Mouse (Mus musculus) forebrain, embryonic 15.5 days (tissue): ENCODE results near the gene Zfp148. TPM values are rescaled to one million over a fixed set of nuclear protein-coding genes. Genes with fewer than 3 reads are reported as not detected.

Source experiments
- ATAC-seq: fragments of 200-750 bp; cut with Nextera tagmentation; replicated peaks from 2 replicates; pipeline ENCODE4 v1.8.0; 2017; ENCODE audit warnings: mild to moderate bottlenecking, moderate TSS enrichment, moderate library complexity
- H3K27ac ChIP-seq: fragments of 300-500 bp; sonication (generic); replicated peaks from 2 replicates; pipeline ENCODE4 v1.5.1; 2015; ENCODE audit warnings: mild to moderate bottlenecking, inconsistent platforms
- H3K27me3 ChIP-seq: fragments of 300-500 bp; sonication (generic); 2 replicates; pipeline ENCODE4 v1.6.1; 2015; ENCODE audit warnings: inconsistent platforms
- H3K36me3 ChIP-seq: fragments of 300-500 bp; sonication (generic); 2 replicates; pipeline ENCODE4 v1.6.1; 2015; ENCODE audit warnings: mild to moderate bottlenecking, inconsistent platforms
- H3K4me1 ChIP-seq: fragments of 300-500 bp; sonication (generic); 2 replicates; pipeline ENCODE4 v1.6.1; 2015; ENCODE audit warnings: inconsistent platforms
- H3K4me2 ChIP-seq: fragments of 300-500 bp; sonication (generic); replicated peaks from 2 replicates; pipeline ENCODE4 v1.6.1; 2015; ENCODE audit warnings: mild to moderate bottlenecking, inconsistent platforms
- H3K4me3 ChIP-seq: fragments of 300-500 bp; sonication (generic); 2 replicates; pipeline ENCODE4 v1.5.1; 2015; ENCODE audit warnings: mild to moderate bottlenecking, inconsistent platforms
- H3K9ac ChIP-seq: fragments of 300-500 bp; sonication (generic); replicated peaks from 2 replicates; pipeline ENCODE4 v1.6.1; 2015; ENCODE audit warnings: mild to moderate bottlenecking, inconsistent platforms
- H3K9me3 ChIP-seq: fragments of 300-500 bp; sonication (generic); 2 replicates; pipeline ENCODE4 v1.6.1; 2016; ENCODE audit warnings: inconsistent platforms
- WGBS: fragments of 180-500 bp; shearing (Covaris S2); methylation state at CpG from one replicate; pipeline ENCODE4 v1.1.7; 2015; ENCODE audit warnings: mixed read lengths; 5-methylcytosine and 5-hydroxymethylcytosine counted together
- polyA plus RNA-seq: library from polyadenylated mRNA; unstranded; fragments of >200 nt; fragmentation: Nextera tagmentation; extraction: Ambion mirVana; gene quantifications from 2 replicates; pipeline ENCODE4 v1.2.1, GENCODE M21; 2015

Gene Zfp148
- polyA plus RNA-seq, 1 experiment from 2014 or later, result 77.3 TPM

GRCm38 (mm10) chr16:33347134-33347533, 33.5 kb upstream of the Zfp148 start:
- Histone ChIP-seq H3K9me3 (no peaks in the 10 kb centered on the region), H3K36me3 (no peaks in the 10 kb centered on the region), H3K27me3 (no peaks in the 10 kb centered on the region), H3K4me1 (peaks cover 5% of the 10 kb centered on the region; the same call in 1 of the 2 replicates), H3K27ac (no peak overlapping the region), H3K9ac (no peak overlapping the region), H3K4me2 (no peak overlapping the region), H3K4me3 (no peak overlapping the region)
- WGBS, result 78% methylated on average over 5 of the region's 5 CpGs
- ATAC-seq, result no peak

GRCm38 (mm10) chr16:33357805-33358204, 22.8 kb upstream of the Zfp148 start:
- ATAC-seq, result no peak
- Histone ChIP-seq H3K4me3 (no peak overlapping the region), H3K36me3 (no peaks in the 10 kb centered on the region), H3K27ac (no peak overlapping the region), H3K9ac (no peak overlapping the region), H3K9me3 (no peaks in the 10 kb centered on the region), H3K4me2 (no peak overlapping the region), H3K27me3 (no peaks in the 10 kb centered on the region), H3K4me1 (no peaks in the 10 kb centered on the region)
- 92% methylated on average over 6 of the region's 6 CpGs for WGBS

- Histone ChIP-seq H3K27me3 (no peaks in the 10 kb centered on the region), H3K27ac (no peak overlapping the region), H3K9me3 (no peaks in the 10 kb centered on the region), H3K36me3 (no peaks in the 10 kb centered on the region), H3K4me3 (no peak overlapping the region), H3K4me1 (no peaks in the 10 kb centered on the region), H3K9ac (no peak overlapping the region), H3K4me2 (no peak overlapping the region)
- ATAC-seq, result no peak
- WGBS, result 84% methylated on average over 6 of the region's 6 CpGs
These were observed 14.9 kb upstream of the Zfp148 start for GRCm38 (mm10) chr16:33365772-33366171.

GRCm38 (mm10) chr16:33368632-33369031, 12.0 kb upstream of the Zfp148 start:
- ATAC-seq, result no peak
- no peak overlapping the region for H3K27ac ChIP-seq
- H3K4me2 ChIP-seq, result no peak overlapping the region
- no peaks in the 10 kb centered on the region for H3K9me3 ChIP-seq
- H3K36me3 ChIP-seq, result no peaks in the 10 kb centered on the region
- H3K4me1 ChIP-seq, result no peaks in the 10 kb centered on the region
- H3K9ac ChIP-seq, result no peak overlapping the region
- no peaks in the 10 kb centered on the region for H3K27me3 ChIP-seq
- 81% methylated on average over 3 of the region's 3 CpGs for WGBS
- no peak overlapping the region for H3K4me3 ChIP-seq

GRCm38 (mm10) chr16:33370836-33371235, 9.8 kb upstream of the Zfp148 start:
- no peak for ATAC-seq
- Histone ChIP-seq H3K9ac (no peak overlapping the region), H3K4me2 (no peak overlapping the region), H3K9me3 (no peaks in the 10 kb centered on the region), H3K36me3 (no peaks in the 10 kb centered on the region), H3K4me1 (no peaks in the 10 kb centered on the region), H3K27ac (no peak overlapping the region), H3K27me3 (no peaks in the 10 kb centered on the region), H3K4me3 (no peak overlapping the region)
- WGBS, result 64% methylated on average over 6 of the region's 6 CpGs

- no peak for ATAC-seq
- Histone ChIP-seq H3K4me2 (no peak overlapping the region), H3K27me3 (no peaks in the 10 kb centered on the region), H3K9ac (no peak overlapping the region), H3K4me3 (no peak overlapping the region), H3K27ac (no peak overlapping the region), H3K4me1 (no peaks in the 10 kb centered on the region), H3K36me3 (no peaks in the 10 kb centered on the region), H3K9me3 (no peaks in the 10 kb centered on the region)
- 74% methylated on average over 5 of the region's 5 CpGs for WGBS
These were observed 8.0 kb upstream of the Zfp148 start for GRCm38 (mm10) chr16:33372611-33373010.

GRCm38 (mm10) chr16:33373326-33373725, 7.3 kb upstream of the Zfp148 start:
- no peaks in the 10 kb centered on the region for H3K4me1 ChIP-seq
- no peak overlapping the region for H3K4me3 ChIP-seq
- H3K27ac ChIP-seq, result no peak overlapping the region
- H3K27me3 ChIP-seq, result no peaks in the 10 kb centered on the region
- ATAC-seq, result no peak
- no peak overlapping the region for H3K9ac ChIP-seq
- WGBS, result 100% methylated on average over 2 of the region's 2 CpGs
- no peaks in the 10 kb centered on the region for H3K36me3 ChIP-seq
- H3K4me2 ChIP-seq, result no peak overlapping the region
- H3K9me3 ChIP-seq, result no peaks in the 10 kb centered on the region

- Histone ChIP-seq H3K9ac (no peak overlapping the region), H3K4me3 (no peak overlapping the region), H3K27ac (no peak overlapping the region), H3K27me3 (no peaks in the 10 kb centered on the region), H3K36me3 (no peaks in the 10 kb centered on the region), H3K9me3 (no peaks in the 10 kb centered on the region), H3K4me1 (peaks cover 11% of the 10 kb centered on the region), H3K4me2 (no peak overlapping the region)
- no peak for ATAC-seq
- WGBS, result 87% methylated on average over 5 of the region's 5 CpGs
These were observed 4.4 kb upstream of the Zfp148 start for GRCm38 (mm10) chr16:33376266-33376665.

- peak overlapping the region; percentile 84 for H3K4me3 ChIP-seq
- no peaks in the 10 kb centered on the region for H3K36me3 ChIP-seq
- no peaks in the 10 kb centered on the region for H3K27me3 ChIP-seq
- peak overlapping the region; percentile 97 for H3K27ac ChIP-seq
- 23% methylated on average over 6 of the region's 6 CpGs for WGBS
- peak overlapping the region; percentile 58 for H3K4me2 ChIP-seq
- H3K4me1 ChIP-seq, result peaks cover 28% of the 10 kb centered on the region
- no peaks in the 10 kb centered on the region for H3K9me3 ChIP-seq
- ATAC-seq, result no peak
- peak overlapping the region; percentile 93 for H3K9ac ChIP-seq
These were observed 1.3 kb upstream of the Zfp148 start for GRCm38 (mm10) chr16:33379219-33379943.

- Histone ChIP-seq H3K36me3 (no peaks in the 10 kb centered on the region), H3K4me1 (peaks cover 31% of the 10 kb centered on the region), H3K4me3 (peak overlapping the region; percentile 84), H3K9me3 (no peaks in the 10 kb centered on the region), H3K27me3 (no peaks in the 10 kb centered on the region), H3K27ac (peak overlapping the region; percentile 97), H3K4me2 (peak overlapping the region; percentile 70), H3K9ac (peak overlapping the region; percentile 93)
- peak; percentile 81 for ATAC-seq
- under 1% methylated on average over 54 of the region's 80 CpGs for WGBS
These were observed 412 bp downstream of the Zfp148 start for GRCm38 (mm10) chr16:33380882-33381613.

- H3K27me3 ChIP-seq, result no peaks in the 10 kb centered on the region
- H3K9ac ChIP-seq, result peak overlapping the region; percentile 93
- no peak for ATAC-seq
- H3K4me3 ChIP-seq, result peak overlapping the region; percentile 84
- no peaks in the 10 kb centered on the region for H3K9me3 ChIP-seq
- peak overlapping the region; percentile 97 for H3K27ac ChIP-seq
- peaks cover 31% of the 10 kb centered on the region for H3K4me1 ChIP-seq
- no peaks in the 10 kb centered on the region for H3K36me3 ChIP-seq
- peak overlapping the region; percentile 70 for H3K4me2 ChIP-seq
- 2% methylated on average over 18 of the region's 18 CpGs for WGBS
These were observed 1.1 kb downstream of the Zfp148 start for GRCm38 (mm10) chr16:33381614-33382245.

GRCm38 (mm10) chr16:33382341-33382740, 1.7 kb downstream of the Zfp148 start:
- no peaks in the 10 kb centered on the region for H3K36me3 ChIP-seq
- peak overlapping the region; percentile 70 for H3K4me2 ChIP-seq
- peak overlapping the region; percentile 93 for H3K9ac ChIP-seq
- H3K4me1 ChIP-seq, result peaks cover 31% of the 10 kb centered on the region
- H3K9me3 ChIP-seq, result no peaks in the 10 kb centered on the region
- 29% methylated on average over 4 of the region's 4 CpGs for WGBS
- H3K4me3 ChIP-seq, result peak overlapping the region; percentile 84
- ATAC-seq, result no peak
- H3K27ac ChIP-seq, result peak overlapping the region; percentile 97
- H3K27me3 ChIP-seq, result no peaks in the 10 kb centered on the region
